Mouse (Mus musculus) liver, embryonic 11.5 days (tissue): Measurements from ENCODE around the gene Vax1. TPM values are rescaled to one million over a fixed set of nuclear protein-coding genes. Genes with fewer than 3 reads are reported as not detected.

Source experiments
- ATAC-seq: fragments of 200-750 bp; cut with Nextera tagmentation; replicated peaks from 2 replicates; pipeline ENCODE4 v1.8.0; 2017; ENCODE audit warnings: moderate number of reproducible peaks, mild to moderate bottlenecking, moderate TSS enrichment, moderate library complexity; ENCODE audit not compliant: low FRiP score
- DNase-seq: peaks from one replicate; pipeline ENCODE4 v3.0.0-alpha.2; 2017; ENCODE audit warnings: low spot score
- H3K27ac ChIP-seq: fragments of 300-500 bp; sonication (generic); 2 replicates; pipeline ENCODE4 v1.5.1; 2014; ENCODE audit warnings: mild to moderate bottlenecking, low read depth, low read length, control low read depth
- H3K27me3 ChIP-seq: fragments of 300-500 bp; sonication (generic); replicated peaks from 2 replicates; pipeline ENCODE4 v1.6.1; 2014; ENCODE audit warnings: low read length, mixed read lengths; ENCODE audit not compliant: control insufficient read depth, insufficient read depth
- H3K36me3 ChIP-seq: fragments of 300-500 bp; sonication (generic); 2 replicates; pipeline ENCODE4 v1.6.1; 2014; ENCODE audit warnings: mild to moderate bottlenecking, low read length, moderate library complexity, mixed read lengths; ENCODE audit not compliant: control insufficient read depth, insufficient read depth
- H3K4me1 ChIP-seq: fragments of 300-500 bp; sonication (generic); replicated peaks from 2 replicates; pipeline ENCODE4 v1.6.1; 2014; ENCODE audit warnings: low read length, mixed read lengths; ENCODE audit not compliant: control insufficient read depth, insufficient read depth
- H3K4me2 ChIP-seq: fragments of 300-500 bp; sonication (generic); 2 replicates; pipeline ENCODE4 v1.6.1; 2014; ENCODE audit warnings: mild to moderate bottlenecking, control low read depth, moderate library complexity
- H3K4me3 ChIP-seq: fragments of 300-500 bp; sonication (generic); 2 replicates; pipeline ENCODE4 v1.5.1; 2014; ENCODE audit warnings: low read depth, low read length, control low read depth
- H3K9ac ChIP-seq: fragments of 300-500 bp; sonication (generic); 2 replicates; pipeline ENCODE4 v1.6.1; 2014; ENCODE audit warnings: low read depth, low read length, control low read depth
- H3K9me3 ChIP-seq: fragments of 300-500 bp; sonication (generic); 2 replicates; pipeline ENCODE4 v1.6.1; 2016; ENCODE audit warnings: low read length, inconsistent platforms, mixed read lengths; ENCODE audit not compliant: control insufficient read depth
- WGBS: fragments of 180-500 bp; shearing (Covaris S2); extraction: QIAGEN DNeasy Blood & Tissue Kit; methylation state at CpG from one replicate; pipeline ENCODE4 v1.1.7; 2014; 5-methylcytosine and 5-hydroxymethylcytosine counted together
- polyA plus RNA-seq: library from polyadenylated mRNA; unstranded; fragments of >200 nt; fragmentation: Nextera tagmentation; extraction: Ambion mirVana; gene quantifications from 2 replicates; pipeline ENCODE4 v1.2.1, GENCODE M21; 2014

Gene Vax1
- polyA plus RNA-seq, 1 experiment from 2014 or later, result not detected

DNA sequence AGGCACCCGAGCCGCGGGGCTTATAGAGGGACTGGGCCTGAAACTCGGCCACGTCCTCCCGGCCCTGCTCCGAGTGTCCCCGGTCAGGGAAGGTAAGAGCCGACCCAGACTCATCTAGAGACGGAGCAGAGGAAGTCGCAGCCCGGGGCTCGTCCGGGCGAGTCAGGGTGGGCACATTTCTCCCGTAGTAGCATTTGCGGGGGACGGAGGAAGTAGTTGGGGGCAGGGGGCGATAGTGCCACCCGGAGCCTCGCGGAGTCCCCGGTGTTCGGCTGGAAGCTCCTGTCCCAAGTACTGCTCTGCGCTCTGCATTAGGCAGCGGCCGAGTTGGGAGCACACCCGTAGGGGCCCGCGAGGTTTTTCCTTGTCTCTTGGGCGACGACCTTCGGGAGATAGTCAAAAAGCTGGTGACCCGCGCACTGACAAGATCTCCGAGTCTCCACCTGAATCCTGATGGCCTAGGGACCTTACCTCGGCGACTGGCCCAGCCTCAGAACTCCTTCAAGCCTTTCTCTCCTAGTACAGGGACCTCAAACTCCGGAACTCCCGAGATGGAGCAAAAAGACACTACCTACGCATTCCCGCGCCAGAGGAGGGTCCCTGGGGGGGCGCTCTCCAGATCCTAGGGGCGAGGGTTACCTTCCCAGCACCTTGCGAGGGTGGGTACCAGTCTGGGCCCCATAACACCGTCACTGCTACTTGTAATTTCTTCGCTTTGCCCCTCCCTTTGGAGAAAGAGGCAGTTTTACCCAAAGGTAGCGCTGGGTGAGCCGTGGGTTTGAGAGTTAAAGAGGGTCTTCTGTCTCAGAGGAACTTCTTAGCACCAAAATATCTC is 24.3 kb upstream of the Vax1 start:
- H3K36me3 ChIP-seq, result no peaks in the 10 kb centered on the region
- H3K4me2 ChIP-seq, result peak overlapping the region; percentile 34
- peaks cover 82% of the 10 kb centered on the region for H3K27me3 ChIP-seq
- no peak overlapping the region for H3K27ac ChIP-seq
- ATAC-seq (no peak), DNase-seq (peak; percentile 51)
- H3K4me3 ChIP-seq, result peak overlapping the region; percentile 30
- 1% methylated on average over 50 of the region's 50 CpGs for WGBS
- H3K9me3 ChIP-seq, result no peaks in the 10 kb centered on the region
- H3K4me1 ChIP-seq, result no peaks in the 10 kb centered on the region
- no peak overlapping the region for H3K9ac ChIP-seq

DNA sequence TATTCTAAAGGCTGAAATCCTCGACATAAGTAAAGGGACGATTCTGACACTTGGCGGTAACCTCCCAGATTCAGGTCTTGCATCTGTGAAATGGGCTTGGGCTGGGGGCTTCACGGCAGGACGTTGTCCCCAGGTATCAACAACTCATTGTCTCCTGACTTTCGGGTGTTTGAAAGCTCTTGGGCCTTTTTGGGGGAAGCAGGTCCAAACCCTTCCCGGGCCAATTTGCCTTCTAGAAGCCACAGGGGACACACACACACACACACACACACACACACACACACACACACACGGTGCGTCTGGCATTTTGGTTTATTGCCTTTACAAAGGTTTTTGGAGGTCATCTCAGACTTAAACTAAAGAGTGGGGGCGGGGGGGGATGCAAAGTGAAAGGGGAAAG is 23.6 kb upstream of the Vax1 start:
- Histone ChIP-seq H3K9ac (no peak overlapping the region), H3K36me3 (no peaks in the 10 kb centered on the region), H3K9me3 (no peaks in the 10 kb centered on the region), H3K4me2 (no peak overlapping the region), H3K4me3 (peak overlapping the region; percentile 30; the same call in 1 of the 2 replicates), H3K27ac (no peak overlapping the region), H3K27me3 (peaks cover 90% of the 10 kb centered on the region), H3K4me1 (no peaks in the 10 kb centered on the region)
- WGBS, result 2% methylated on average over 10 of the region's 10 CpGs
- no peak for ATAC-seq
- DNase-seq, result no peak

DNA sequence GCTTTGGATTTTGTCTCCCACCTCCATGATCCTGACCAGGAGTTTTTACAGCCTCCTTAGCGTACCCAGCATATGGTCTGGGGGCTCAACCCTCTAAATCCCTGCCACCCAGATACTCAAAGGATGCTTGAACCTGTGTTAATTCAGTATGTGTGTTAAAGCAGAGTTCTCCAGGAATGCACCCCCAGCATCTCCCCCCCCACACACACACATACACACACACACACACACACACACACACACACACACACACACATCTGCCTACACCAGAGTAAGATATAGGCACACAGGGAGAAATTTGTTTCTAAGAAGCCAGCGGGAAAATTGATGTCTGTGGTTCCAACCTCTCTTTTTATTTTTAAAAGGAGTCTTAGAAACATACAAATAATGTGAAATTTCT is 22.6 kb upstream of the Vax1 start:
- no peak overlapping the region for H3K4me2 ChIP-seq
- WGBS, result 17% methylated on average over 2 of the region's 2 CpGs

DNA sequence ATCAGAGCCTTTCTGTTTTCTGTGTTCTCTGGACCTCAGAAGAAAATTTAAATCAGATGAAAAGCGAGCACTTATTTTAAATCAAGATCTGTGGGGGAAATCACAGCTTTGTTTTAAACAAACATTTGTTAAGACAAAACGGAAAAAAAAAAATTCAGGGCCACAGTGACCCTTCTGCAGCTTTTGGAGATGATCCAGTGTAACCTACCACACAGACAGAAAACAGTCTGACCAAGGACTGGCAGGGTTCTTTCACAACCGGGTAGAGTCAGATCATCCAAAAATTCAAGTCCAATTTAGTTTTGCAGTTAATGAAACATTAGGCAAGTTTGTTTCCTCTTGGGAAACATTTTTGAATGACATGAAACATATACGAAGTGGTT is 21.3 kb upstream of the Vax1 start:
- H3K27me3 ChIP-seq, result peaks cover 85% of the 10 kb centered on the region
- no peak overlapping the region for H3K27ac ChIP-seq
- H3K4me1 ChIP-seq, result no peaks in the 10 kb centered on the region
- WGBS, result 14% methylated on average over 4 of the region's 4 CpGs
- H3K9ac ChIP-seq, result no peak overlapping the region
- H3K4me3 ChIP-seq, result no peak overlapping the region
- no peak overlapping the region for H3K4me2 ChIP-seq
- DNase-seq (no peak), ATAC-seq (no peak)
- no peaks in the 10 kb centered on the region for H3K9me3 ChIP-seq
- H3K36me3 ChIP-seq, result no peaks in the 10 kb centered on the region

More for the DNA sequence above, 22.6 kb upstream of the Vax1 start:
- H3K4me1 ChIP-seq, result no peaks in the 10 kb centered on the region
- no peak overlapping the region for H3K27ac ChIP-seq
- no peaks in the 10 kb centered on the region for H3K36me3 ChIP-seq
- DNase-seq, result no peak
- no peaks in the 10 kb centered on the region for H3K9me3 ChIP-seq
- H3K27me3 ChIP-seq, result peaks cover 90% of the 10 kb centered on the region
- no peak for ATAC-seq
- H3K4me3 ChIP-seq, result no peak overlapping the region
- H3K9ac ChIP-seq, result no peak overlapping the region

DNA sequence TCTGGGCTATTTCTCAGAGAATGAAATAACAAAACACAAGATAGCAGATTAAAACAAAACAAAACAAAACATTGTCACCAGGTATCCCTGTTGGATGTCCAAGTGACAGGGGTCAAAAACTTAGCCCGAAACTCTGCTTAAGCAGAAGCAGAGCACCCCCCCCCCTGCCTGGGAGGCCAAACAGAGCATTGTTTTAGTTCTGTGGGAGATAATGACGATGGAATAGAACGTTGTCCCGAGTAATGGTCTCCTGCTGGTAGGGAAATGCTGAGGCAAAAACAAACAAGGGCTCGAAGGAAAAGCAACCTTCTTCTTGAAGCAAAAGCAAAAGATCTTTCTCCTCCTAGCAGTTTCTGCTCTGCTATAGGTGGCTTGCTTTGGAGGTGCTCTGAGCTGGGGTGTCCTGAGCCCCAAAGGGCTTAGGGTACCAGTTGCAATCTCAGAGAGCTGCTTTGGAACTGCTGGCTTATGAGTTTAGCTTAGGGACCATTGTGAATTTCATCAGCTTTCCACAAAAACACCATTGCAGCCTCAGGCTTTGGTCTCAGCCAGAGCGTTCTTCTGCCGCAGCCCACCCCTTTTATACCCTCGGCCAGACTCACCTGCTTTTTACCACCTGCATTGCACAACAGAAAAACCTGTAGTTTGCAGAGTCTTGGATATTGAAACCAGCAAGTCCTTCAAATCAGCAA is 20.7 kb upstream of the Vax1 start:
- no peaks in the 10 kb centered on the region for H3K4me1 ChIP-seq
- WGBS, result 6% methylated on average over 8 of the region's 8 CpGs

DNA sequence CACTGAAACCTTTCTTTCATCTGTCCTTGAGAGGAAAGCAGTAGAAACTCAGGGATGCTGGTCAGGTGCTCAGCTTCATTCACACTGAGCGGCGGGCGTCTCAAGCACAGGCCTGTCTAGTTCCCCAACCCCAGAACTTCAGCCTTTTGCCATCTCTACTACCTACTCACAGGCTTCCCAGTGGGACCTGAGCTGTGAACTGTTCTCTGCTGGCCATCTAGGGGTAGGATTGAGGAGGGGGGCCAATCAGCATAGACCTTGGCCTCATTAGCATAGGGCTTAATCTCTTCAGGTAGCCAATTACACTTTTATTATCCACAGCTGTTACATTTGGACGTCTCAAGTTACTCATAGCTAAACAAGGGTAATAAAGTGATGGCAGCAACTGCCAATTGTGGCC is 19.1 kb upstream of the Vax1 start:
- Histone ChIP-seq H3K36me3 (no peaks in the 10 kb centered on the region), H3K27me3 (peaks cover 67% of the 10 kb centered on the region), H3K4me1 (no peaks in the 10 kb centered on the region), H3K4me2 (no peak overlapping the region), H3K9ac (no peak overlapping the region), H3K27ac (no peak overlapping the region), H3K4me3 (no peak overlapping the region), H3K9me3 (no peaks in the 10 kb centered on the region)
- DNase-seq, result no peak
- no peak for ATAC-seq
- 27% methylated on average over 4 of the region's 4 CpGs for WGBS

More for the DNA sequence above, 20.7 kb upstream of the Vax1 start:
- H3K9me3 ChIP-seq, result no peaks in the 10 kb centered on the region
- ATAC-seq (no peak), DNase-seq (no peak)
- no peak overlapping the region for H3K4me2 ChIP-seq
- no peak overlapping the region for H3K4me3 ChIP-seq
- H3K9ac ChIP-seq, result no peak overlapping the region
- H3K36me3 ChIP-seq, result no peaks in the 10 kb centered on the region
- H3K27me3 ChIP-seq, result peaks cover 79% of the 10 kb centered on the region
- no peak overlapping the region for H3K27ac ChIP-seq

DNA sequence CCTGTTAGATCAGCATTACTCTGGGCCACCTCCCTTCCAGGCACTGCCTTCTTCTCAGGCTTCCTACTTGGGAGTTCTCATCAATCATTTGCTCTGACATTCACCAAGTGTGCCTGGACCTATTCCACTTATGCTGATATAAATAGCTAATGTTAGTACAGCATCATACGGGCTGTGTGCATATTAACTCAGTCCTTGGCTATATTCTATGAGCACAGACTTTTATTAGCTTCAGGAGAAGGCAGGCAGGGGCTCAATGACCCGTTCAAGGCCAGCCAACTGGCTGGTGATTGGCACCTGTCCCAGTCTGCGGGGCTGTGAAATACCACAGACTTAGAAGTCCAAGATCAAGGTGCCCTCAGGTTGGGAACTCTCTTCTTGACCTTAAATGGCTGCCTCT is 14.1 kb upstream of the Vax1 start:
- no peak for DNase-seq
- Histone ChIP-seq H3K9me3 (no peaks in the 10 kb centered on the region), H3K4me2 (no peak overlapping the region), H3K27me3 (peaks cover 24% of the 10 kb centered on the region), H3K4me1 (no peaks in the 10 kb centered on the region), H3K27ac (no peak overlapping the region), H3K4me3 (no peak overlapping the region), H3K9ac (no peak overlapping the region), H3K36me3 (no peaks in the 10 kb centered on the region)
- 38% methylated on average over 3 of the region's 3 CpGs for whole genome bisulfite sequencing
- no peak for ATAC-seq

DNA sequence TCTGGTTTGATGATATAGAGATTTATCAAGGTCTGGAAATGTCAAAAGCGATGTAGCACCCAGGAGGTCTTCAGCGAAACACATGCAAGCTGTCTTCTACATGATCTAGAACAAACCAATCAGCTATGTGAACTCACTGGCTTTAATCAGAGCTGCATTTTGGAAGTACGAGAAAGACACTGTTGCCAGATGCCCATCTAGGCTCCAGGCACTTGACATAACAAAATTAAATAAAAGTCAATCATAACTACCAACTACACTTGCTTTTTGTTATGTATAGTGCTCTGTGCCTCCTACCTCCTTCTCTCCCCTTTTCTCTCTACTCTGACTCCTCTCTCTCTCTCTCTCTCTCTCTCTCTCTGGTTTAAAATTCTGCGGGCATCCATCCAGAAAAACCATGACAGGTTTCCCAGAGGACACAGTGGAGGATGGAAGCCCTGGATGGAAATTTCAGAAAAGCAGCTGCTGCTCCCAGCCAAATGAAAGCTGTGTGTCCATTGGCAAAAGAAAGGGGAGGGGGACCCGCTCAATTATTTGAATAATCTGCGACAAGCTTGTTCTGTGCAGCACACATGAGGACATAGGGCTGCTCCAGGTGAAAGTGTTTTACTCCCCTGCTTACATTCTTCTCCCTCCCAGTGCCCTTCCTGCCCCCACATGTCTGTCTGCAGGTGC is 3.6 kb upstream of the Vax1 start:
- Histone ChIP-seq H3K27ac (no peak overlapping the region), H3K9me3 (no peaks in the 10 kb centered on the region), H3K27me3 (peaks cover 76% of the 10 kb centered on the region), H3K4me1 (peaks cover 4% of the 10 kb centered on the region), H3K36me3 (no peaks in the 10 kb centered on the region), H3K4me2 (no peak overlapping the region), H3K9ac (no peak overlapping the region), H3K4me3 (no peak overlapping the region)
- ATAC-seq (no peak), DNase-seq (no peak)
- WGBS, result 23% methylated on average over 6 of the region's 6 CpGs
